Mouse (Mus musculus) myocyte (in vitro differentiated cells): ENCODE results near the gene Ldlrad3.

ENCODE experiments used
- CEBPB ChIP-seq: IDR thresholded peaks from 2 replicates; pipeline ENCODE4 v1.6.1; 2011; ENCODE audit warnings: mild to moderate bottlenecking, moderate library complexity; ENCODE audit not compliant: poor library complexity, insufficient read depth, severe bottlenecking
- E2F4 ChIP-seq: IDR thresholded peaks from one replicate; pipeline ENCODE4 v1.6.1; 2011; ENCODE audit warnings: mild to moderate bottlenecking, control low read depth, moderate library complexity; ENCODE audit not compliant: insufficient read depth
- MAX ChIP-seq: IDR thresholded peaks from one replicate; pipeline ENCODE4 v1.6.1; 2011; ENCODE audit warnings: low read depth, mild to moderate bottlenecking, control low read depth
- MYOD1 ChIP-seq, 3 experiments: IDR thresholded peaks; one replicate each; pipeline ENCODE4 v1.6.1; 2011; ENCODE audit warnings: control low read depth in 2 of 3, low read depth in 2 of 3, mild to moderate bottlenecking in 2 of 3, moderate library complexity in 1 of 3; ENCODE audit not compliant: insufficient read length in 2 of 3, control insufficient read depth in 1 of 3
- MYOG ChIP-seq, 3 experiments: IDR thresholded peaks; one replicate each; pipeline ENCODE4 v1.6.1; 2011; ENCODE audit warnings: control low read depth in 2 of 3, low read depth in 2 of 3, mild to moderate bottlenecking in 2 of 3; ENCODE audit not compliant: insufficient read length in 2 of 3, control insufficient read depth in 1 of 3, insufficient read depth in 1 of 3
- POLR2A ChIP-seq: IDR thresholded peaks from one replicate; pipeline ENCODE4 v1.6.1; 2011; ENCODE audit warnings: low read depth, mild to moderate bottlenecking, control low read depth, moderate library complexity; ENCODE audit not compliant: insufficient read length
- POLR2AphosphoS2 ChIP-seq: IDR thresholded peaks from one replicate; pipeline ENCODE4 v1.6.1; 2011; ENCODE audit warnings: low read depth, control low read depth; ENCODE audit not compliant: insufficient read length
- REST ChIP-seq: IDR thresholded peaks from one replicate; pipeline ENCODE4 v1.6.1; 2011; ENCODE audit warnings: mild to moderate bottlenecking, control low read depth, moderate library complexity; ENCODE audit not compliant: insufficient read depth, insufficient read length
- SRF ChIP-seq: IDR thresholded peaks from one replicate; pipeline ENCODE4 v1.6.1; 2011; ENCODE audit warnings: low read depth; ENCODE audit not compliant: control insufficient read depth, insufficient read length
- TCF12 ChIP-seq: IDR thresholded peaks from one replicate; pipeline ENCODE4 v1.6.1; 2011; ENCODE audit warnings: mild to moderate bottlenecking, control low read depth; ENCODE audit not compliant: poor library complexity, insufficient read depth, severe bottlenecking
- TCF3 ChIP-seq: IDR thresholded peaks from one replicate; pipeline ENCODE4 v1.6.1; 2011; ENCODE audit warnings: low read depth, control low read depth; ENCODE audit not compliant: insufficient read length

GRCm38 (mm10) chr2:102145036-102145435, 41.1 kb downstream of the Ldlrad3 start:
- TF ChIP-seq POLR2A (no peak), MYOG (IDR thresholded peaks at IDR 0.05; ENCODE audit: control insufficient read depth in 1 of 3, insufficient read depth in 1 of 3, insufficient read length in 2 of 3, low read depth in 2 of 3) (no peak), TCF3 (no peak), REST (no peak), MYOD1 (IDR thresholded peaks at IDR 0.05; ENCODE audit: control insufficient read depth in 1 of 3, insufficient read length in 2 of 3, low read depth in 2 of 3) (no peak), MAX (no peak), TCF12 (no peak), POLR2AphosphoS2 (no peak), SRF (no peak), CEBPB (no peak), E2F4 (no peak)
